Mouse (Mus musculus) liver, embryonic 18 days (tissue): ENCODE results near the gene Gm10944. TPM values are rescaled to one million over a fixed set of nuclear protein-coding genes. Genes with fewer than 3 reads are reported as not detected.

Source experiments
- polyA plus RNA-seq: library from polyadenylated mRNA; depleted of rRNA; stranded (reverse); fragments of >200 nt; gene quantifications from 2 replicates; pipeline ENCODE4 v1.2.3, GENCODE M21; 2012; rRNA removed

The Gm10944 gene
- not detected in 2 replicates for polyA plus RNA-seq

DNA sequence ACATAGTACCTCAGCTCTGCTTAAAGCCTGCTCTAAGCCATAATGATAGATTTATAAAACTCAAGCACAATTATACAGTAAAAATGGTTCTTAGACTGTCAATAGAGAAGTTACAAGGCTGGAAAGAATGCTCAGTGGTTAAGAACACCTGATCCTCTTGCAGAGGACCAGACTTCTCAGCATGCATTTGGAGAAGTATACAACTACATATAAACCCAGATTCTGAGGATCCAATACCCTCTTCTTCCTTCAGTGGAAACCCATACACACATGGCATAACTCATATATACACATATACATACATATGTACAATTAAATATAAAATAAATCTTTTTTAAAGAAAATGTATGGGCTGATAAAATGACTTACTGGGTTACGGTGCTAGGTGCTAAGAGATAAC, at the start of gene Gm10944:
Gene Gm10944, plus strand, starts transcription at position 301 of the 400 bp plus-strand sequence.

Other genes with a start within 250 kb of the Gm10944 start
- gene Adgb, start 209.0 kb upstream of the Gm10944 start, polyA plus RNA-seq: 1.3 and 1.8 TPM in 2 replicates
- 11.8 and 12.0 TPM in 2 replicates for gene Rab32, start 123.1 kb upstream of the Gm10944 start, polyA plus RNA-seq